Mouse (Mus musculus): ENCODE measurements around the gene Dynlt1b. TPM values are rescaled to one million over a fixed set of nuclear protein-coding genes. Genes with fewer than 3 reads are reported as not detected.
A peak's percentile ranks its signal among the peaks of the same experiment; 100 is the strongest.
"Not testable (repeated sequence)": the region's sequence is repeated elsewhere in the genome, so short reads cannot be mapped to it uniquely, and the experiment has no call there.

Gene Dynlt1b
- polyA plus RNA-seq, 1 experiment from 2014 or later = 484 TPM

GRCm38 (mm10) chr17:6467638-6468461 is 37.9 kb downstream of the Dynlt1b start:
- TF ChIP-seq CTCF (IDR thresholded peaks at IDR 0.05; ENCODE audit: low read depth) = peak; percentile 49
- H3K4me2 ChIP-seq (replicated peaks; ENCODE audit: low read depth); H3K9me3 ChIP-seq (ENCODE audit: control insufficient read depth, low read length); H3K4me3 ChIP-seq (ENCODE audit: low read depth, low read length); H3K27me3 ChIP-seq (ENCODE audit: control insufficient read depth, insufficient read depth, low read length); H3K4me1 ChIP-seq (replicated peaks; ENCODE audit: control insufficient read depth, insufficient read depth); H3K9ac ChIP-seq (ENCODE audit: low read length); H3K36me3 ChIP-seq (ENCODE audit: control insufficient read depth, insufficient read depth, low read length): not testable (repeated sequence)
- DNase-seq (ENCODE audit: low spot score) (peak; percentile 96), ATAC-seq (ENCODE audit: low FRiP score, low TSS enrichment) (peak; percentile 97)
- 44% methylated on average over 16 of the region's 18 CpGs for WGBS
- H3K27ac ChIP-seq (replicated peaks) = peak overlapping the region; percentile 73

- WGBS = 95% methylated on average over 2 of the region's 3 CpGs
- not testable (repeated sequence) for H3K4me3 ChIP-seq (ENCODE audit: low read depth, low read length); H3K4me1 ChIP-seq (replicated peaks; ENCODE audit: control insufficient read depth, insufficient read depth); H3K9me3 ChIP-seq (ENCODE audit: control insufficient read depth, low read length); DNase-seq (ENCODE audit: low spot score); H3K4me2 ChIP-seq (replicated peaks; ENCODE audit: low read depth); H3K9ac ChIP-seq (ENCODE audit: low read length); H3K27ac ChIP-seq (replicated peaks); H3K27me3 ChIP-seq (ENCODE audit: control insufficient read depth, insufficient read depth, low read length); ATAC-seq (ENCODE audit: low FRiP score, low TSS enrichment); H3K36me3 ChIP-seq (ENCODE audit: control insufficient read depth, insufficient read depth, low read length)
These were observed 40.1 kb downstream of the Dynlt1b start for GRCm38 (mm10) chr17:6470031-6470430.

GRCm38 (mm10) chr17:6470671-6471070 is 40.8 kb downstream of the Dynlt1b start:
- H3K9ac ChIP-seq (ENCODE audit: low read length); H3K36me3 ChIP-seq (ENCODE audit: control insufficient read depth, insufficient read depth, low read length); H3K27me3 ChIP-seq (ENCODE audit: control insufficient read depth, insufficient read depth, low read length); H3K27ac ChIP-seq (replicated peaks); H3K4me2 ChIP-seq (replicated peaks; ENCODE audit: low read depth); H3K9me3 ChIP-seq (ENCODE audit: control insufficient read depth, low read length); H3K4me1 ChIP-seq (replicated peaks; ENCODE audit: control insufficient read depth, insufficient read depth); H3K4me3 ChIP-seq (ENCODE audit: low read depth, low read length): not testable (repeated sequence)
- ATAC-seq (ENCODE audit: low FRiP score, low TSS enrichment) (peak; percentile 1; the same call in 1 of the 2 replicates), DNase-seq (ENCODE audit: low spot score) (peak; percentile 71)
- 59% methylated on average over 5 of the region's 7 CpGs for WGBS

GRCm38 (mm10) chr17:6475270-6475669 is 45.4 kb downstream of the Dynlt1b start:
- H3K27ac ChIP-seq (replicated peaks); H3K4me1 ChIP-seq (replicated peaks; ENCODE audit: control insufficient read depth, insufficient read depth); H3K9me3 ChIP-seq (ENCODE audit: control insufficient read depth, low read length); H3K4me3 ChIP-seq (ENCODE audit: low read depth, low read length); H3K4me2 ChIP-seq (replicated peaks; ENCODE audit: low read depth); ATAC-seq (ENCODE audit: low FRiP score, low TSS enrichment); H3K9ac ChIP-seq (ENCODE audit: low read length); H3K27me3 ChIP-seq (ENCODE audit: control insufficient read depth, insufficient read depth, low read length); H3K36me3 ChIP-seq (ENCODE audit: control insufficient read depth, insufficient read depth, low read length): not testable (repeated sequence)
- peak; percentile 18 for DNase-seq (ENCODE audit: low spot score)
- 91% methylated on average over 6 of the region's 6 CpGs for WGBS

GRCm38 (mm10) chr17:6475913-6476312 is 46.0 kb downstream of the Dynlt1b start:
- not testable (repeated sequence) for ATAC-seq (ENCODE audit: low FRiP score, low TSS enrichment); H3K27ac ChIP-seq (replicated peaks); H3K9me3 ChIP-seq (ENCODE audit: control insufficient read depth, low read length); H3K36me3 ChIP-seq (ENCODE audit: control insufficient read depth, insufficient read depth, low read length); H3K4me1 ChIP-seq (replicated peaks; ENCODE audit: control insufficient read depth, insufficient read depth); H3K27me3 ChIP-seq (ENCODE audit: control insufficient read depth, insufficient read depth, low read length)
- Histone ChIP-seq H3K9ac (ENCODE audit: low read length) (0 out of 2 replicates have a peak overlapping the region, but pooled peaks have one; percentile 23), H3K4me3 (ENCODE audit: low read depth, low read length) (peak overlapping the region; percentile 83), H3K4me2 (replicated peaks; ENCODE audit: low read depth) (peak overlapping the region; percentile 89)
- DNase-seq (ENCODE audit: low spot score) = peak; percentile 23
- 49% methylated on average over 6 of the region's 7 CpGs for WGBS

- under 1% methylated on average over 45 of the region's 45 CpGs for WGBS
- H3K4me1 ChIP-seq (replicated peaks; ENCODE audit: control insufficient read depth, insufficient read depth); H3K27me3 ChIP-seq (ENCODE audit: control insufficient read depth, insufficient read depth, low read length); H3K36me3 ChIP-seq (ENCODE audit: control insufficient read depth, insufficient read depth, low read length); H3K9me3 ChIP-seq (ENCODE audit: control insufficient read depth, low read length): not testable (repeated sequence)
- ATAC-seq (ENCODE audit: low FRiP score, low TSS enrichment) (peak; percentile 61), DNase-seq (ENCODE audit: low spot score) (peak; percentile 88)
- Histone ChIP-seq H3K4me2 (replicated peaks; ENCODE audit: low read depth) (peak overlapping the region; percentile 89), H3K9ac (ENCODE audit: low read length) (peak overlapping the region; percentile 89), H3K4me3 (ENCODE audit: low read depth, low read length) (peak overlapping the region; percentile 83), H3K27ac (replicated peaks) (peak overlapping the region; percentile 87)
These were observed 46.6 kb downstream of the Dynlt1b start for GRCm38 (mm10) chr17:6476495-6476947.

- DNase-seq (ENCODE audit: low spot score) (peak; percentile 75), ATAC-seq (ENCODE audit: low FRiP score, low TSS enrichment) (peak; percentile 80)
- not testable (repeated sequence) for H3K9me3 ChIP-seq (ENCODE audit: control insufficient read depth, low read length); H3K4me1 ChIP-seq (replicated peaks; ENCODE audit: control insufficient read depth, insufficient read depth); H3K27me3 ChIP-seq (ENCODE audit: control insufficient read depth, insufficient read depth, low read length); H3K36me3 ChIP-seq (ENCODE audit: control insufficient read depth, insufficient read depth, low read length)
- Histone ChIP-seq H3K4me3 (ENCODE audit: low read depth, low read length) (peak overlapping the region; percentile 83), H3K9ac (ENCODE audit: low read length) (peak overlapping the region; percentile 89), H3K27ac (replicated peaks) (peak overlapping the region; percentile 87), H3K4me2 (replicated peaks; ENCODE audit: low read depth) (peak overlapping the region; percentile 89)
- WGBS = under 1% methylated on average over 31 of the region's 42 CpGs
These were observed 47.1 kb downstream of the Dynlt1b start for GRCm38 (mm10) chr17:6477026-6477425.

- WGBS = 18% methylated on average over 4 of the region's 7 CpGs
These were observed 51.1 kb downstream of the Dynlt1b start for GRCm38 (mm10) chr17:6480855-6481589.

GRCm38 (mm10) chr17:6481590-6481963 is 51.7 kb downstream of the Dynlt1b start:
- not testable (repeated sequence) for H3K36me3 ChIP-seq (ENCODE audit: control insufficient read depth, insufficient read depth, low read length); H3K4me3 ChIP-seq (ENCODE audit: low read depth, low read length); H3K9ac ChIP-seq (ENCODE audit: low read length); H3K4me2 ChIP-seq (replicated peaks; ENCODE audit: low read depth); H3K4me1 ChIP-seq (replicated peaks; ENCODE audit: control insufficient read depth, insufficient read depth); H3K27me3 ChIP-seq (ENCODE audit: control insufficient read depth, insufficient read depth, low read length); H3K27ac ChIP-seq (replicated peaks); H3K9me3 ChIP-seq (ENCODE audit: control insufficient read depth, low read length); ATAC-seq (ENCODE audit: low FRiP score, low TSS enrichment)
- 84% methylated on average over 12 of the region's 12 CpGs for WGBS
- DNase-seq (ENCODE audit: low spot score) = peak; percentile 14

More at GRCm38 (mm10) chr17:6480855-6481589, 51.1 kb downstream of the Dynlt1b start:
- not testable (repeated sequence) for H3K36me3 ChIP-seq (ENCODE audit: control insufficient read depth, insufficient read depth, low read length); ATAC-seq (ENCODE audit: low FRiP score, low TSS enrichment); H3K9ac ChIP-seq (ENCODE audit: low read length); H3K4me3 ChIP-seq (ENCODE audit: low read depth, low read length); H3K4me2 ChIP-seq (replicated peaks; ENCODE audit: low read depth); H3K27ac ChIP-seq (replicated peaks); H3K9me3 ChIP-seq (ENCODE audit: control insufficient read depth, low read length); H3K4me1 ChIP-seq (replicated peaks; ENCODE audit: control insufficient read depth, insufficient read depth); H3K27me3 ChIP-seq (ENCODE audit: control insufficient read depth, insufficient read depth, low read length)
- DNase-seq (ENCODE audit: low spot score) = peak; percentile 24
